Mouse (Mus musculus) E14TG2a.4 (cell line): Measurements from ENCODE around the gene Kl.

Source experiments
- CTCF ChIP-seq: conservative IDR thresholded peaks from 2 replicates; pipeline ENCODE4 v1.5.1; 2014; ENCODE audit warnings: low read length
- NANOG ChIP-seq: IDR thresholded peaks from 2 replicates; pipeline ENCODE4 v1.6.1; 2014; ENCODE audit warnings: borderline replicate concordance, low read length, mixed read lengths
- POU5F1 ChIP-seq: IDR thresholded peaks from 2 replicates; pipeline ENCODE4 v1.6.1; 2014; ENCODE audit warnings: low read length, borderline replicate concordance

DNA sequence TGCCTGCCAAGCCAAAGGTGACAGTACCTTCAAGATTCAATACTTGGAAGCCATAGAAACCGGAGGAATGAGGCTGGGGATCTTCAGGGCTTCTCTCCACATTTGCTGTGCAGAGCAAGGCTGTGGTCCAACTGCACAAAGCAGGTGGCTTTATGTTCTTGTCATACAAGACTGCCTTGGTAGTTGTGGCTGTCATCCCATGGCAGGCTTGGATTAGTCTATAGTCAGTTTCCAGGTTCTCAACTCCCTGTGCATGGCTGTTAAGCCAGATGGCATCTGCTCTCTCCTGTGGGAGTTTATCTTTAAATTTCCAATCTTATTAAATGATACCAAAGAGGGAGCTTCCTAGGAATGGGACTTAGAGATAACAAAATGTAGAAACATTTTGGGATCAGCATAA lies 9.2 kb downstream of the Kl start:
- no peak for TF ChIP-seq CTCF
- no peak for TF ChIP-seq POU5F1
- no peak for TF ChIP-seq NANOG
